ENCODE assay signal across 8 mouse cellular contexts in genomic region chr2:116071571-116072320, GRCm38 (mm10). TPM values are rescaled to one million over a fixed set of nuclear protein-coding genes. Genes with fewer than 3 reads are reported as not detected.
A peak's percentile ranks its signal among the peaks of the same experiment; 100 is the strongest.
DNase-seq lines count a peak whose midpoint lies in the region; ATAC-seq lines count a peak whose summit lies in the region.

No protein-coding gene starts in this region.

- ATAC-seq in forebrain, embryonic 15.5 days (replicated peaks), result no peak
- ATAC-seq in inflammation-experienced regulatory T-cells, adult 6 months, result peak; percentile 33
- peak; percentile 7; the same call in 1 of the 2 replicates for ATAC-seq in midbrain, embryonic 13.5 days

- H3K36me3 ChIP-seq in forebrain, embryonic 15.5 days, result no peaks in the 10 kb centered on the region
- H3K36me3 ChIP-seq in midbrain, embryonic 13.5 days, result no peaks in the 10 kb centered on the region

- peak overlapping the region; percentile 99 for H3K27ac ChIP-seq in forebrain, embryonic 15.5 days (replicated peaks)
- H3K27ac ChIP-seq in midbrain, embryonic 13.5 days, result peak overlapping the region; percentile 80

- H3K9me3 ChIP-seq in forebrain, embryonic 15.5 days, result no peaks in the 10 kb centered on the region
- H3K9me3 ChIP-seq in midbrain, embryonic 13.5 days, result no peaks in the 10 kb centered on the region

- WGBS in forebrain, embryonic 15.5 days, result under 1% methylated on average over 25 of the region's 25 CpGs
- WGBS in midbrain, embryonic 13.5 days, result 1% methylated on average over 25 of the region's 25 CpGs

- H3K4me1 ChIP-seq in forebrain, embryonic 15.5 days, result peaks cover 36% of the 10 kb centered on the region
- peaks cover 47% of the 10 kb centered on the region for H3K4me1 ChIP-seq in midbrain, embryonic 13.5 days (replicated peaks)

- peak overlapping the region; percentile 81 for H3K9ac ChIP-seq in forebrain, embryonic 15.5 days (replicated peaks)
- peak overlapping the region; percentile 95 for H3K9ac ChIP-seq in midbrain, embryonic 13.5 days (replicated peaks)

- H3K4me3 ChIP-seq in forebrain, embryonic 15.5 days, result peak overlapping the region; percentile 79
- peak overlapping the region; percentile 71 for H3K4me3 ChIP-seq in midbrain, embryonic 13.5 days (replicated peaks)

- DNase-seq in heart, adult 18-20 months, result peak; percentile 78 to 87
- DNase-seq in heart, adult 9 months (ENCODE audit: low spot score in 2 of 2), result no peak
- peak; percentile 85 for DNase-seq in adrenal gland, postnatal 14 days
- peak; percentile 53 for DNase-seq in liver
- DNase-seq in thymus, postnatal 10 days (ENCODE audit: low spot score in 2 of 2), result no peak

- no peaks in the 10 kb centered on the region for H3K27me3 ChIP-seq in forebrain, embryonic 15.5 days
- H3K27me3 ChIP-seq in midbrain, embryonic 13.5 days, result peaks cover 59% of the 10 kb centered on the region

- H3K4me2 ChIP-seq in forebrain, embryonic 15.5 days (replicated peaks), result peak overlapping the region; percentile 78
- H3K4me2 ChIP-seq in midbrain, embryonic 13.5 days (replicated peaks), result peak overlapping the region; percentile 71

RNA-seq across cellular contexts. Expression of gene Meis2, which starts 6.1 kb away (rescaled TPM):
- 10 to 100 TPM; 19.1 to 24.3 TPM for total RNA-seq in heart, adult 18-20 months (2021)
- total RNA-seq in adrenal gland, postnatal 14 days (2021), result 150 and 159 TPM in 2 replicates
- 155 and 167 TPM in 2 replicates for polyA plus RNA-seq in forebrain, embryonic 15.5 days (2015; fragmentation: Nextera tagmentation; extraction: Ambion mirVana)
- polyA plus RNA-seq in inflammation-experienced regulatory T-cells, adult 6 months (2017; shearing (Covaris generic)), result under 1 TPM in 1 of 3 experiments, not detected in 2; 0.34 TPM
- 69.4 and 79.0 TPM in 2 replicates for polyA plus RNA-seq in midbrain, embryonic 13.5 days (2015; fragmentation: Nextera tagmentation; extraction: Ambion mirVana)

Comparison
In these comparisons a context has a peak if more than half of its experiments do, and no peak if none do; other contexts are left out.
1. DNase-seq: peak in heart, adult 18-20 months (2 of 2), adrenal gland, postnatal 14 days (single experiment) and liver (single experiment); none in heart, adult 9 months (0 of 2) and thymus, postnatal 10 days (0 of 2).
2. RNA of gene Meis2, which starts 6.1 kb away (polyA plus RNA-seq): 155 to 167 TPM in forebrain, embryonic 15.5 days and 69.4 to 79.0 TPM in midbrain, embryonic 13.5 days; 0.34 TPM in inflammation-experienced regulatory T-cells, adult 6 months; every median in the first group is over 10 times any median in the second.